Mouse (Mus musculus) adrenal gland (tissue): ENCODE data around the gene Arap1.

ENCODE experiments used
- intact Hi-C: fragments of 180-260 bp; cut with DNase I; formaldehyde crosslinking; loops from one replicate; pipeline ENCODE4 v1.15.1; 2025

Arap1 gene

GRCm38 (mm10) chr7:101326006-101326405 lies 21.9 kb upstream of the Arap1 start:
- intact Hi-C loops = no loop called here

- intact Hi-C loops = no loop called here
Observed at GRCm38 (mm10) chr7:101327263-101327662, 20.6 kb upstream of the Arap1 start.

- intact Hi-C loops = no loop called here
Observed at GRCm38 (mm10) chr7:101327786-101328185, 20.1 kb upstream of the Arap1 start.

- intact Hi-C loops = no loop called here
Observed at GRCm38 (mm10) chr7:101328621-101329158, 19.2 kb upstream of the Arap1 start.

GRCm38 (mm10) chr7:101329606-101330005 lies 18.3 kb upstream of the Arap1 start:
- intact Hi-C loops = no loop called here

- intact Hi-C loops = no loop called here
Observed at GRCm38 (mm10) chr7:101330074-101330840, 17.6 kb upstream of the Arap1 start.

- intact Hi-C loops = no loop called here
Observed at GRCm38 (mm10) chr7:101330841-101331173, 17.1 kb upstream of the Arap1 start.

- intact Hi-C loops = no loop called here
Observed at GRCm38 (mm10) chr7:101332045-101332831, 15.6 kb upstream of the Arap1 start.

- intact Hi-C loops = no loop called here
Observed at GRCm38 (mm10) chr7:101335228-101335627, 12.6 kb upstream of the Arap1 start.

- intact Hi-C loops = no loop called here
Observed at GRCm38 (mm10) chr7:101336686-101337085, 11.2 kb upstream of the Arap1 start.

- intact Hi-C loops = no loop called here
Observed at GRCm38 (mm10) chr7:101337401-101337800, 10.5 kb upstream of the Arap1 start.

- intact Hi-C loops = no loop called here
Observed at GRCm38 (mm10) chr7:101341405-101341804, 6.5 kb upstream of the Arap1 start.

GRCm38 (mm10) chr7:101343135-101343534 lies 4.7 kb upstream of the Arap1 start:
- intact Hi-C loops = no loop called here

GRCm38 (mm10) chr7:101344892-101345291 lies 3.0 kb upstream of the Arap1 start:
- intact Hi-C loops = no loop called here

- intact Hi-C loops = no loop called here
Observed at GRCm38 (mm10) chr7:101346991-101347390, 876 bp upstream of the Arap1 start.

- intact Hi-C loops = no loop called here
Observed at GRCm38 (mm10) chr7:101348312-101348711, 445 bp downstream of the Arap1 start.

GRCm38 (mm10) chr7:101349861-101350260 lies 2.0 kb downstream of the Arap1 start:
- intact Hi-C loops = no loop called here

- intact Hi-C loops = no loop called here
Observed at GRCm38 (mm10) chr7:101352404-101352803, 4.5 kb downstream of the Arap1 start.

- intact Hi-C loops = no loop called here
Observed at GRCm38 (mm10) chr7:101354423-101354822, 6.6 kb downstream of the Arap1 start.

- intact Hi-C loops = no loop called here
Observed at GRCm38 (mm10) chr7:101355551-101356100, 7.8 kb downstream of the Arap1 start.

GRCm38 (mm10) chr7:101356868-101357267 lies 9.0 kb downstream of the Arap1 start:
- intact Hi-C loops = no loop called here

GRCm38 (mm10) chr7:101360406-101360805 lies 12.5 kb downstream of the Arap1 start:
- intact Hi-C loops = no loop called here
